Mouse (Mus musculus) sigmoid colon, adult 10 weeks (tissue): ENCODE data around the gene Lama2. TPM values are rescaled to one million over a fixed set of nuclear protein-coding genes. Genes with fewer than 3 reads are reported as not detected.

Experiments used
- polyA plus RNA-seq: library from polyadenylated mRNA; stranded (reverse); fragments of 350-450 nt; fragmentation: Illumina TruSeq; extraction: RNeasy Lipid Tissue Mini Kit (QIAGEN cat#74804); gene quantifications from one replicate; pipeline ENCODE4 v1.2.3, GENCODE M21; 2014; ENCODE audit warnings: low read depth, low replicate concordance

The Lama2 gene
- 9.9 TPM for polyA plus RNA-seq

DNA sequence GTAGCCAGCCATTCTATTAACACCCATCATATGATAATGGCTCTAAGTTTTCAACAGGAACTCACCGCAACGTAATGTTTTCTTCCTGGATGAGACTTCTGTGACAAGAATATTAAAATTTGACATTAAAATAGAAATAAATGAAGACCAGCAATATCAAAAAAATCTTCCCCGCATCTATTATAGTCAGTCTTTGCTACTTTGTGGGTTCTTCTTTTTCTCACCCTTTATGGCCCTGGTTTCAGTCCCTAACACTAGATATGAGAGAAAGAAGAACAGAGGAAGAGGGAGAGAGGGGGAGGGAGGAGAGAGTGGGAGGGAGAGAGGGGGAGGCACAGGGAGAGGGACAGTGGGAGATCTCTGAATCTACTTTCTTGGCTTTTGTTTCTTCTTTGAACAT lies at the start of gene Lama2:
TSS of gene Lama2 (minus strand) at position 101 of the 400 bp plus-strand sequence.

